Mouse (Mus musculus) T-helper 1 cell (primary cell): ENCODE measurements around the gene Pnpla2.

ENCODE experiments used
- in situ Hi-C: fragments of 300-600 bp; cut with MboI, MseI; formaldehyde crosslinking; loops from one replicate; pipeline ENCODE4 v1.15.1; 2025; ENCODE audit warnings: high pct_unique_total_duplicates

The Pnpla2 gene

GRCm38 (mm10) chr7:141467230-141468030, 12.4 kb downstream of the Pnpla2 start, which contains the start of gene Cd151:
TSS of gene Cd151 (plus strand) at chr7:141467392.
- in situ Hi-C loops: no loop called here

GRCm38 (mm10) chr7:141468164-141468521, 13.1 kb downstream of the Pnpla2 start:
- in situ Hi-C loops: no loop called here

- in situ Hi-C loops: no loop called here
Observed at GRCm38 (mm10) chr7:141468522-141469211, 13.7 kb downstream of the Pnpla2 start.

- in situ Hi-C loops: no loop called here
Observed at GRCm38 (mm10) chr7:141469352-141469751, 14.4 kb downstream of the Pnpla2 start.

GRCm38 (mm10) chr7:141469901-141470636, 15.1 kb downstream of the Pnpla2 start:
- in situ Hi-C loops: loop anchor here (10.0 kb wide), 1 partner anchor 915 kb away; the partner anchor contains the start of genes Ctsd and Gm49369

GRCm38 (mm10) chr7:141470637-141470944, 15.6 kb downstream of the Pnpla2 start:
- in situ Hi-C loops: loop anchor here (10.0 kb wide), 1 partner anchor 914 kb away; the partner anchor contains the start of genes Ctsd and Gm49369

- in situ Hi-C loops: loop anchor here (10.0 kb wide), 1 partner anchor 914 kb away; the partner anchor contains the start of genes Ctsd and Gm49369
Observed at GRCm38 (mm10) chr7:141471236-141471635, 16.2 kb downstream of the Pnpla2 start.

GRCm38 (mm10) chr7:141472226-141472625, 17.2 kb downstream of the Pnpla2 start:
- in situ Hi-C loops: loop anchor here (10.0 kb wide), 1 partner anchor 913 kb away; the partner anchor contains the start of genes Ctsd and Gm49369

GRCm38 (mm10) chr7:141472763-141473162, 17.8 kb downstream of the Pnpla2 start:
- in situ Hi-C loops: loop anchor here (10.0 kb wide), 1 partner anchor 912 kb away; the partner anchor contains the start of genes Ctsd and Gm49369

- in situ Hi-C loops: loop anchor here (10.0 kb wide), 1 partner anchor 911 kb away; the partner anchor contains the start of genes Ctsd and Gm49369
Observed at GRCm38 (mm10) chr7:141474160-141474559, 19.2 kb downstream of the Pnpla2 start.

- in situ Hi-C loops: loop anchor here (10.0 kb wide), 1 partner anchor 910 kb away; the partner anchor contains the start of genes Ctsd and Gm49369
Observed at GRCm38 (mm10) chr7:141475011-141475804, 20.2 kb downstream of the Pnpla2 start, which contains the start of the genes Polr2l and Tspan4. TSS of gene Polr2l (minus strand) at chr7:141475132. TSS of gene Tspan4 (plus strand) at chr7:141475240.

GRCm38 (mm10) chr7:141475805-141476158, 20.8 kb downstream of the Pnpla2 start:
- in situ Hi-C loops: loop anchor here (10.0 kb wide), 1 partner anchor 909 kb away; the partner anchor contains the start of genes Ctsd and Gm49369

- in situ Hi-C loops: loop anchor here (10.0 kb wide), 1 partner anchor 908 kb away; the partner anchor contains the start of genes Ctsd and Gm49369
Observed at GRCm38 (mm10) chr7:141476226-141476980, 21.4 kb downstream of the Pnpla2 start.

- in situ Hi-C loops: loop anchor here (10.0 kb wide), 1 partner anchor 908 kb away; the partner anchor contains the start of genes Ctsd and Gm49369
Observed at GRCm38 (mm10) chr7:141476981-141477370, 22.0 kb downstream of the Pnpla2 start.

- in situ Hi-C loops: loop anchor here (10.0 kb wide), 1 partner anchor 907 kb away; the partner anchor contains the start of genes Ctsd and Gm49369
Observed at GRCm38 (mm10) chr7:141477578-141478269, 22.7 kb downstream of the Pnpla2 start.

GRCm38 (mm10) chr7:141478270-141478748, 23.3 kb downstream of the Pnpla2 start:
- in situ Hi-C loops: loop anchor here (10.0 kb wide), 1 partner anchor 906 kb away; the partner anchor contains the start of genes Ctsd and Gm49369

- in situ Hi-C loops: loop anchor here (5.0 kb wide), 1 partner anchor 186 kb away; no protein-coding TSS in a partner anchor
Observed at GRCm38 (mm10) chr7:141480842-141481497, 26.0 kb downstream of the Pnpla2 start.
